Mouse (Mus musculus): Measurements from ENCODE around the gene Prkca.

The Prkca gene

GRCm38 (mm10) chr11:108160056-108160455, 183.7 kb downstream of the Prkca start:
- no peak for DNase-seq (ENCODE audit: low read depth, low spot score)

- no peak for DNase-seq (ENCODE audit: low read depth, low spot score)
These were observed 185.7 kb downstream of the Prkca start for GRCm38 (mm10) chr11:108158046-108158445.

GRCm38 (mm10) chr11:108157074-108157473, 186.7 kb downstream of the Prkca start:
- no peak for DNase-seq (ENCODE audit: low read depth, low spot score)

- DNase-seq (ENCODE audit: low read depth, low spot score), result no peak
These were observed 187.6 kb downstream of the Prkca start for GRCm38 (mm10) chr11:108156107-108156506.

GRCm38 (mm10) chr11:108155088-108155580, 188.6 kb downstream of the Prkca start:
- DNase-seq (ENCODE audit: low read depth, low spot score), result no peak

GRCm38 (mm10) chr11:108153997-108154841, 189.5 kb downstream of the Prkca start:
- DNase-seq (ENCODE audit: low read depth, low spot score), result peak; percentile 12

GRCm38 (mm10) chr11:108152591-108152990, 191.1 kb downstream of the Prkca start:
- DNase-seq (ENCODE audit: low read depth, low spot score), result peak; percentile 15

- no peak for DNase-seq (ENCODE audit: low read depth, low spot score)
These were observed 193.3 kb downstream of the Prkca start for GRCm38 (mm10) chr11:108150410-108150809.

GRCm38 (mm10) chr11:108149187-108149586, 194.5 kb downstream of the Prkca start:
- DNase-seq (ENCODE audit: low read depth, low spot score), result no peak

GRCm38 (mm10) chr11:108148491-108148890, 195.2 kb downstream of the Prkca start:
- DNase-seq (ENCODE audit: low read depth, low spot score), result no peak

- no peak for DNase-seq (ENCODE audit: low read depth, low spot score)
These were observed 197.8 kb downstream of the Prkca start for GRCm38 (mm10) chr11:108145752-108146496.

GRCm38 (mm10) chr11:108145128-108145527, 198.6 kb downstream of the Prkca start:
- DNase-seq (ENCODE audit: low read depth, low spot score), result no peak

GRCm38 (mm10) chr11:108143739-108144138, 200.0 kb downstream of the Prkca start:
- no peak for DNase-seq (ENCODE audit: low read depth, low spot score)

GRCm38 (mm10) chr11:108140028-108140427, 203.7 kb downstream of the Prkca start:
- DNase-seq (ENCODE audit: low read depth, low spot score), result no peak

GRCm38 (mm10) chr11:108136341-108136740, 207.4 kb downstream of the Prkca start:
- DNase-seq (ENCODE audit: low read depth, low spot score), result no peak

- no peak for DNase-seq (ENCODE audit: low read depth, low spot score)
These were observed 208.1 kb downstream of the Prkca start for GRCm38 (mm10) chr11:108135407-108136159.

- peak; percentile 47 for DNase-seq (ENCODE audit: low read depth, low spot score)
These were observed 215.1 kb downstream of the Prkca start for GRCm38 (mm10) chr11:108128593-108128992.

GRCm38 (mm10) chr11:108127908-108128307, 215.8 kb downstream of the Prkca start:
- DNase-seq (ENCODE audit: low read depth, low spot score), result no peak

- no peak for DNase-seq (ENCODE audit: low read depth, low spot score)
These were observed 221.2 kb downstream of the Prkca start for GRCm38 (mm10) chr11:108122486-108122885.

GRCm38 (mm10) chr11:108120708-108121107, 223.0 kb downstream of the Prkca start:
- no peak for DNase-seq (ENCODE audit: low read depth, low spot score)

- DNase-seq (ENCODE audit: low read depth, low spot score), result no peak
These were observed 223.9 kb downstream of the Prkca start for GRCm38 (mm10) chr11:108119785-108120184.

GRCm38 (mm10) chr11:108118814-108119213, 224.9 kb downstream of the Prkca start:
- no peak for DNase-seq (ENCODE audit: low read depth, low spot score)

All from A20 (cell line).